Mouse (Mus musculus): ENCODE measurements around the gene Ncor1. TPM values are rescaled to one million over a fixed set of nuclear protein-coding genes. Genes with fewer than 3 reads are reported as not detected.
"Not testable (repeated sequence)": the region's sequence is repeated elsewhere in the genome, so short reads cannot be mapped to it uniquely, and the experiment has no call there.

Gene Ncor1
- polyA plus RNA-seq, 1 experiment from 2014 or later, result 127 TPM

- no peak overlapping the region for H3K27ac ChIP-seq
- no peaks in the 10 kb centered on the region for H3K9me3 ChIP-seq
- H3K36me3 ChIP-seq, result peaks cover 80% of the 10 kb centered on the region
- no peaks in the 10 kb centered on the region for H3K4me1 ChIP-seq (replicated peaks)
- WGBS, result 91% methylated on average over 2 of the region's 2 CpGs
- H3K27me3 ChIP-seq (ENCODE audit: insufficient read depth, poor library complexity, severe bottlenecking), result no peaks in the 10 kb centered on the region
- DNase-seq (ENCODE audit: low spot score), result no peak
- no peak overlapping the region for H3K4me3 ChIP-seq
Observed at GRCm38 (mm10) chr11:62396405-62396804, 61.9 kb downstream of the Ncor1 start.

- WGBS, result 95% methylated on average over 3 of the region's 3 CpGs
- DNase-seq (ENCODE audit: low spot score), result no peak
- Histone ChIP-seq H3K27ac (no peak overlapping the region), H3K36me3 (peaks cover 85% of the 10 kb centered on the region), H3K4me1 (replicated peaks) (no peaks in the 10 kb centered on the region), H3K27me3 (ENCODE audit: insufficient read depth, poor library complexity, severe bottlenecking) (no peaks in the 10 kb centered on the region), H3K9me3 (no peaks in the 10 kb centered on the region), H3K4me3 (no peak overlapping the region)
Observed at GRCm38 (mm10) chr11:62388331-62388679, 70.0 kb downstream of the Ncor1 start.

GRCm38 (mm10) chr11:62387608-62388330 lies 70.6 kb downstream of the Ncor1 start:
- H3K36me3 ChIP-seq, result peaks cover 89% of the 10 kb centered on the region
- no peak for DNase-seq (ENCODE audit: low spot score)
- H3K27ac ChIP-seq, result no peak overlapping the region

GRCm38 (mm10) chr11:62377202-62377851 lies 81.0 kb downstream of the Ncor1 start:
- 89% methylated on average over 6 of the region's 6 CpGs for WGBS

More at GRCm38 (mm10) chr11:62387608-62388330, 70.6 kb downstream of the Ncor1 start:
- H3K4me1 ChIP-seq (replicated peaks), result no peaks in the 10 kb centered on the region
- H3K4me3 ChIP-seq, result no peak overlapping the region
- WGBS, result 92% methylated on average over 10 of the region's 10 CpGs
- H3K27me3 ChIP-seq (ENCODE audit: insufficient read depth, poor library complexity, severe bottlenecking), result no peaks in the 10 kb centered on the region
- H3K9me3 ChIP-seq, result no peaks in the 10 kb centered on the region

GRCm38 (mm10) chr11:62371776-62372175 lies 86.6 kb downstream of the Ncor1 start:
- Histone ChIP-seq H3K9me3 (no peaks in the 10 kb centered on the region), H3K27ac (no peak overlapping the region), H3K4me1 (replicated peaks) (no peaks in the 10 kb centered on the region), H3K4me3 (no peak overlapping the region), H3K36me3 (peaks cover 91% of the 10 kb centered on the region), H3K27me3 (ENCODE audit: insufficient read depth, poor library complexity, severe bottlenecking) (no peaks in the 10 kb centered on the region)
- DNase-seq (ENCODE audit: low spot score), result no peak
- 97% methylated on average over 2 of the region's 2 CpGs for WGBS

More at GRCm38 (mm10) chr11:62377202-62377851, 81.0 kb downstream of the Ncor1 start:
- DNase-seq (ENCODE audit: low spot score); H3K4me1 ChIP-seq (replicated peaks); H3K9me3 ChIP-seq; H3K27me3 ChIP-seq (ENCODE audit: insufficient read depth, poor library complexity, severe bottlenecking); H3K27ac ChIP-seq; H3K4me3 ChIP-seq: not testable (repeated sequence)
- H3K36me3 ChIP-seq, result peaks cover 85% of the 10 kb centered on the region

GRCm38 (mm10) chr11:62369924-62370323 lies 88.4 kb downstream of the Ncor1 start:
- no peaks in the 10 kb centered on the region for H3K27me3 ChIP-seq (ENCODE audit: insufficient read depth, poor library complexity, severe bottlenecking)
- H3K4me1 ChIP-seq (replicated peaks), result no peaks in the 10 kb centered on the region
- no peaks in the 10 kb centered on the region for H3K9me3 ChIP-seq
- no peak overlapping the region for H3K27ac ChIP-seq
- DNase-seq (ENCODE audit: low spot score), result no peak
- no peak overlapping the region for H3K4me3 ChIP-seq
- peaks cover 92% of the 10 kb centered on the region for H3K36me3 ChIP-seq

GRCm38 (mm10) chr11:62366879-62367278 lies 91.5 kb downstream of the Ncor1 start:
- no peak for DNase-seq (ENCODE audit: low spot score)
- Histone ChIP-seq H3K27ac (no peak overlapping the region), H3K9me3 (no peaks in the 10 kb centered on the region), H3K4me3 (no peak overlapping the region), H3K36me3 (peaks cover 86% of the 10 kb centered on the region), H3K27me3 (ENCODE audit: insufficient read depth, poor library complexity, severe bottlenecking) (no peaks in the 10 kb centered on the region), H3K4me1 (replicated peaks) (no peaks in the 10 kb centered on the region)
- 96% methylated on average over 6 of the region's 6 CpGs for WGBS

GRCm38 (mm10) chr11:62355216-62355615 lies 103.1 kb downstream of the Ncor1 start:
- no peaks in the 10 kb centered on the region for H3K9me3 ChIP-seq
- H3K4me1 ChIP-seq (replicated peaks), result no peaks in the 10 kb centered on the region
- no peak overlapping the region for H3K27ac ChIP-seq
- H3K36me3 ChIP-seq, result peaks cover 95% of the 10 kb centered on the region
- no peaks in the 10 kb centered on the region for H3K27me3 ChIP-seq (ENCODE audit: insufficient read depth, poor library complexity, severe bottlenecking)
- no peak overlapping the region for H3K4me3 ChIP-seq
- no peak for DNase-seq (ENCODE audit: low spot score)
- WGBS, result 91% methylated on average over 2 of the region's 2 CpGs

GRCm38 (mm10) chr11:62351948-62352347 lies 106.4 kb downstream of the Ncor1 start:
- Histone ChIP-seq H3K4me1 (replicated peaks) (no peaks in the 10 kb centered on the region), H3K4me3 (no peak overlapping the region), H3K27me3 (ENCODE audit: insufficient read depth, poor library complexity, severe bottlenecking) (no peaks in the 10 kb centered on the region), H3K9me3 (no peaks in the 10 kb centered on the region), H3K36me3 (peaks cover 100% of the 10 kb centered on the region), H3K27ac (no peak overlapping the region)
- no peak for DNase-seq (ENCODE audit: low spot score)
- 93% methylated on average over 4 of the region's 4 CpGs for WGBS

- H3K9me3 ChIP-seq, result no peaks in the 10 kb centered on the region
- H3K36me3 ChIP-seq, result peaks cover 90% of the 10 kb centered on the region
- no peaks in the 10 kb centered on the region for H3K4me1 ChIP-seq (replicated peaks)
- DNase-seq (ENCODE audit: low spot score), result no peak
- H3K27me3 ChIP-seq (ENCODE audit: insufficient read depth, poor library complexity, severe bottlenecking), result no peaks in the 10 kb centered on the region
- H3K4me3 ChIP-seq, result no peak overlapping the region
- no peak overlapping the region for H3K27ac ChIP-seq
- WGBS, result 96% methylated on average over 13 of the region's 13 CpGs
Observed at GRCm38 (mm10) chr11:62343002-62343401, 115.3 kb downstream of the Ncor1 start.

GRCm38 (mm10) chr11:62332228-62332627 lies 126.1 kb downstream of the Ncor1 start:
- 94% methylated on average over 4 of the region's 4 CpGs for WGBS
- H3K27me3 ChIP-seq (ENCODE audit: insufficient read depth, poor library complexity, severe bottlenecking), result no peaks in the 10 kb centered on the region
- no peak overlapping the region for H3K27ac ChIP-seq
- DNase-seq (ENCODE audit: low spot score), result no peak
- H3K9me3 ChIP-seq, result no peaks in the 10 kb centered on the region
- no peaks in the 10 kb centered on the region for H3K4me1 ChIP-seq (replicated peaks)
- H3K4me3 ChIP-seq, result no peak overlapping the region
- H3K36me3 ChIP-seq, result peaks cover 100% of the 10 kb centered on the region

- H3K27me3 ChIP-seq (ENCODE audit: insufficient read depth, poor library complexity, severe bottlenecking), result no peaks in the 10 kb centered on the region
- 95% methylated on average over 5 of the region's 5 CpGs for WGBS
- peaks cover 100% of the 10 kb centered on the region for H3K36me3 ChIP-seq
- no peaks in the 10 kb centered on the region for H3K4me1 ChIP-seq (replicated peaks)
- no peak overlapping the region for H3K27ac ChIP-seq
- DNase-seq (ENCODE audit: low spot score), result no peak
- H3K4me3 ChIP-seq, result no peak overlapping the region
- no peaks in the 10 kb centered on the region for H3K9me3 ChIP-seq
Observed at GRCm38 (mm10) chr11:62331141-62331540, 127.2 kb downstream of the Ncor1 start.

- Histone ChIP-seq H3K9me3 (no peaks in the 10 kb centered on the region), H3K4me1 (replicated peaks) (no peaks in the 10 kb centered on the region), H3K4me3 (no peak overlapping the region), H3K27ac (no peak overlapping the region), H3K36me3 (peaks cover 99% of the 10 kb centered on the region), H3K27me3 (ENCODE audit: insufficient read depth, poor library complexity, severe bottlenecking) (no peaks in the 10 kb centered on the region)
- DNase-seq (ENCODE audit: low spot score), result no peak
- WGBS, result 93% methylated on average over 3 of the region's 3 CpGs
Observed at GRCm38 (mm10) chr11:62323659-62324058, 134.7 kb downstream of the Ncor1 start.

Measured in hindbrain, embryonic 10.5 days (tissue).